Mouse (Mus musculus) lung, postnatal 25 days (tissue): ENCODE results near the gene Nadk.
A peak's percentile ranks its signal among the peaks of the same experiment; 100 is the strongest.
"Not testable (repeated sequence)": the region's sequence is repeated elsewhere in the genome, so short reads cannot be mapped to it uniquely, and the experiment has no call there.

Experiments used
- DNase-seq: peaks from one replicate; pipeline ENCODE4 v3.0.0; 2022; ENCODE audit warnings: low spot score

Nadk gene

GRCm38 (mm10) chr4:155570315-155570714, 8.1 kb downstream of the Nadk start:
- DNase-seq = not testable (repeated sequence)

GRCm38 (mm10) chr4:155571442-155571841, 9.3 kb downstream of the Nadk start:
- no peak for DNase-seq

GRCm38 (mm10) chr4:155573155-155573554, 11.0 kb downstream of the Nadk start:
- no peak for DNase-seq

- no peak for DNase-seq
Observed at GRCm38 (mm10) chr4:155573876-155574275, 11.7 kb downstream of the Nadk start.

- no peak for DNase-seq
Observed at GRCm38 (mm10) chr4:155574931-155575330, 12.8 kb downstream of the Nadk start.

- DNase-seq = no peak
Observed at GRCm38 (mm10) chr4:155575521-155575920, 13.3 kb downstream of the Nadk start.

- DNase-seq = no peak
Observed at GRCm38 (mm10) chr4:155577132-155577531, 15.0 kb downstream of the Nadk start.

GRCm38 (mm10) chr4:155577741-155578140, 15.6 kb downstream of the Nadk start:
- no peak for DNase-seq

- DNase-seq = no peak
Observed at GRCm38 (mm10) chr4:155578336-155579125, 16.4 kb downstream of the Nadk start.

- DNase-seq = peak; percentile 37
Observed at GRCm38 (mm10) chr4:155580420-155580819, 18.2 kb downstream of the Nadk start.

- DNase-seq = no peak
Observed at GRCm38 (mm10) chr4:155582279-155582905, 20.2 kb downstream of the Nadk start.

GRCm38 (mm10) chr4:155589356-155589755, 27.2 kb downstream of the Nadk start:
- DNase-seq = no peak

GRCm38 (mm10) chr4:155591012-155591719, 29.0 kb downstream of the Nadk start:
- no peak for DNase-seq

- DNase-seq = no peak
Observed at GRCm38 (mm10) chr4:155593780-155594179, 31.6 kb downstream of the Nadk start.

GRCm38 (mm10) chr4:155595777-155596176, 33.6 kb downstream of the Nadk start:
- DNase-seq = peak; percentile 37

- DNase-seq = no peak
Observed at GRCm38 (mm10) chr4:155596606-155597005, 34.4 kb downstream of the Nadk start.

GRCm38 (mm10) chr4:155598536-155598935, 36.4 kb downstream of the Nadk start:
- no peak for DNase-seq

GRCm38 (mm10) chr4:155599901-155600825, 38.0 kb downstream of the Nadk start:
- DNase-seq = no peak

GRCm38 (mm10) chr4:155601091-155601996, 39.2 kb downstream of the Nadk start, which contains the start of gene Slc35e2:
Gene Slc35e2 (plus strand): TSS chr4:155601416.
- DNase-seq = peak; percentile 89

GRCm38 (mm10) chr4:155601997-155602456, 39.8 kb downstream of the Nadk start:
- DNase-seq = no peak
